Mouse (Mus musculus): ENCODE results near the gene Skor1. TPM values are rescaled to one million over a fixed set of nuclear protein-coding genes. Genes with fewer than 3 reads are reported as not detected.
A peak's percentile ranks its signal among the peaks of the same experiment; 100 is the strongest.

Skor1 gene
- total RNA-seq, 1 experiment = 0.54 TPM

DNA sequence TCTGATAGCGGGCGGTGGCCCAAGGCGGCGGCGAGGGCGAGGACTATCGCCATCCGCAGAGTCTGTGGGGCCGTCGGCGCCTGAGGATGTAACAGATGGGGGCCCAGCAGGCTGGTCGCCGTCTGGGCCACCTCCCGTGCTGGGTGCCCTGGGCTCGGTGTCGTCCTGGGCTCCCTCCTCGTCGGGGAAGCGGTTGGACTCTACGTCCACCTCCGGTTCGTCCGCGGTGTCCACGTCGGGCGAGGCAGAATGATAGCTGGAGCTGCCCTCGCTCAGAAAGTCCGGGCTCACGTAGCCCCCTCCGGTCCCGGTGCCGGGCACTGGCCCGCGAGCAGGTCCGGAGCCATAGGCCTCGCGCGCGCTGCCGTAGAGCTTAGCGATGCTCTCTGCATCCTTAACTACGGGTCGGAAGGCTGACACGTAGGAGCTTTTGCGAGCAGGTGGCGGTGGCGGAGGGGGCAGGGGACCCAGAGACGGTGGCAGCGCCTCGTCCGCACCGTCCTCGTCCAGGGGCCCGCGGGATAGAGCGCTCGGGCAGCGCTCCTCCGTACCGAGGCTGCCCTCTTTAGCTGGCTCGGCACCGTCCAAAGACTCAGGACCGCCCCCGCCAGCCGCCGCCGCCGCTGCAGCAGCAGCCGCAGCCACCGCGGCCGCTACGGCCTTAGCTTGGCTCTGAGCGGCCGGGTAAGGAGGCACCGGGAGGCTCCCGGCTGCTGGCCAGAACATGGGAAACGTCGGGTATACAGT lies 4.1 kb downstream of the Skor1 start:
- in situ Hi-C loops (cut with MboI; ENCODE audit: low sequenced_read_pairs in 2 of 2, unreplicated experiment in 2 of 2) = loop anchor here (10.0 to 25.0 kb wide), 2 partner anchors 693 to 1240 kb away; partner anchors contain the start of gene Megf11 (in 1 of the 2)
- Histone ChIP-seq H3K27ac (ENCODE audit: insufficient read depth, low read depth, low read length, poor library complexity, severe bottlenecking) (no peak overlapping the region), H3K9ac (ENCODE audit: insufficient read depth, low read depth, low read length, poor library complexity, severe bottlenecking) (no peak overlapping the region), H3K36me3 (ENCODE audit: control insufficient read depth, insufficient read depth, low read length, poor library complexity, severe bottlenecking) (no peaks in the 10 kb centered on the region), H3K4me1 (ENCODE audit: control insufficient read depth in 2 of 2, insufficient read depth in 2 of 2, low read length in 2 of 2, poor library complexity in 1 of 2) (peaks cover 0 to 8% of the 10 kb centered on the region in 2 experiments; a peak in 1 of 4 replicates), H3K9me3 (ENCODE audit: control insufficient read depth, insufficient read depth, low read depth, low read length) (no peaks in the 10 kb centered on the region), H3K4me3 (ENCODE audit: insufficient read depth in 1 of 2, low read depth in 1 of 2, low read length in 2 of 2, poor library complexity in 1 of 2, severe bottlenecking in 1 of 2) (peak overlapping the region in 1 of 2 experiments; percentile 13; a peak in 1 of 4 replicates)
- no peak for DNase-seq (ENCODE audit: low read depth, low spot score)
- TF ChIP-seq ZC3H11A (IDR thresholded peaks at IDR 0.05; ENCODE audit: borderline replicate concordance, low read depth, low read length) (no peak), CHD2 (IDR thresholded peaks at IDR 0.05; ENCODE audit: low read depth, low read length) (no peak), MAFK (IDR thresholded peaks at IDR 0.05; ENCODE audit: insufficient read depth, low read depth, low read length) (no peak), ZNF384 (IDR thresholded peaks at IDR 0.05; ENCODE audit: low read depth, low read length) (no peak), HCFC1 (IDR thresholded peaks at IDR 0.05; ENCODE audit: borderline replicate concordance, insufficient read depth, low read length) (no peak)

DNA sequence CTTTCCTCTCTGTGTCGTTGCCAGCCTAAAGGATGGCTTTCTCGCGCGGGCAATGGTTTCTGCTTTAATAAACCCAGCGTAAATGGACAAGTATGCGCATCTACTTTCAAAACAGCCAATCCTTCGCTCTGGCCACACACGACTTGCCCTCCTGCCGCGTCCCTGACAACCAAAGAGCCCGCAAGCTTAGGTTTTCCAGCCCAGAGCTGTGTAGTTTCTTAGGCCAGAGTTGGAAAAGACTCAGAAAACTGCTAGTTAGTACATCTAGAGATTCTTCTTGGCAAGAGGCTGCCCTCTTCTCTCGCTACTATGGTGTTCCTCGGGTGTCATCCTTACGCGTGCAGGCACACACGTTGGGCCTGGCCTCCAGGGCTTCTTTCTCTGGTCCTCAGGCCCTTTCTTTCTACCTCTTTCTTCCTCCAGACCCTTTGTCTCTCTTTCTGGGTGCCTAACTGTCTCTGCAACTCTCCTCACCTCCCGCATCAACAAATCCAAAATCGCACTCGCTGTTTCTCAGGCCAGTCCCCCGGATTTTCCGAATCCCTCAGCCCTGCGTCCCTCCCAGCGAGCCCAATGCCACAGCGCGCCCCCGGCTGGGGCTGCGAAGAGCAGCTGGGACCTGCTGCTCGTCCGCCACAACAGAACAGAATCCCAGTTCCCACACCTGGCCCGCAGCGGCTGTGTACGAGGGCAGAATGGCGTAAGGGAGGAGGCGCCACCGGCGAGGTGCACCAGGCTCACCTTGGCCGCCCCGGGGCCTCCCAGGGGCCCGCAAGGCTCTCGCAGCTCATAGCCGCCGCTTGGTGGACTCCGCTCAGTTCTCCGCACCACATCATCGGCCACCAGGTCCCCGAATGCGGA lies 4.9 kb downstream of the Skor1 start:
- Histone ChIP-seq H3K4me3 (ENCODE audit: insufficient read depth in 1 of 2, low read depth in 1 of 2, low read length in 2 of 2, poor library complexity in 1 of 2, severe bottlenecking in 1 of 2) (peak overlapping the region in 1 of 2 experiments; percentile 13; a peak in 1 of 4 replicates), H3K4me1 (ENCODE audit: control insufficient read depth in 2 of 2, insufficient read depth in 2 of 2, low read length in 2 of 2, poor library complexity in 1 of 2) (peaks cover 0 to 12% of the 10 kb centered on the region in 2 experiments; a peak in 1 of 4 replicates), H3K27ac (ENCODE audit: insufficient read depth, low read depth, low read length, poor library complexity, severe bottlenecking) (no peak overlapping the region), H3K36me3 (ENCODE audit: control insufficient read depth, insufficient read depth, low read length, poor library complexity, severe bottlenecking) (no peaks in the 10 kb centered on the region), H3K9ac (ENCODE audit: insufficient read depth, low read depth, low read length, poor library complexity, severe bottlenecking) (no peak overlapping the region), H3K9me3 (ENCODE audit: control insufficient read depth, insufficient read depth, low read depth, low read length) (no peaks in the 10 kb centered on the region)
- DNase-seq (ENCODE audit: low read depth, low spot score) = no peak
- in situ Hi-C loops (cut with MboI; ENCODE audit: low sequenced_read_pairs in 2 of 2, unreplicated experiment in 2 of 2) = loop anchor here (10.0 to 25.0 kb wide), 2 partner anchors 693 to 1241 kb away; partner anchors contain the start of gene Megf11 (in 1 of the 2)
- TF ChIP-seq CHD2 (IDR thresholded peaks at IDR 0.05; ENCODE audit: low read depth, low read length) (no peak), MAFK (IDR thresholded peaks at IDR 0.05; ENCODE audit: insufficient read depth, low read depth, low read length) (no peak), ZNF384 (IDR thresholded peaks at IDR 0.05; ENCODE audit: low read depth, low read length) (no peak), HCFC1 (IDR thresholded peaks at IDR 0.05; ENCODE audit: borderline replicate concordance, insufficient read depth, low read length) (no peak), ZC3H11A (IDR thresholded peaks at IDR 0.05; ENCODE audit: borderline replicate concordance, low read depth, low read length) (no peak)

DNA sequence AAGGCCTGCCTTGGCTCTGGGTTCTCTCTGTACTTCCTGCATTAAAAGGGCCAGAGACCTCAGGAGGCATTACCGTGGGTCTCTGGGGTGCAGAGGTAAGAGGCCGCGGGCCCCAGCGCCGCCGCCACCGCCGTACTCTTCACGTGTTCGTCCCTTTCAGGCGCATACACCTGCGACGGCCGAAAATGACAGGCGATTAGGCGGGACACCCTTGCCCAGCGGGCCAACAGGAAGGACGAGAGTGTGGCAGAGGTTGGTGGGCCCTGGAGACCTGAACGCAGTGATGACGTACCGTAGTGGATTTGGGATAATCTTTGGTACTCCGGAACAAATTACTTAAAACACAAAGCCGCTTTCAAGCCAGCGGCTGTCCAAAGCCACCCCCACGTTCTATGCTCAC lies 5.5 kb downstream of the Skor1 start:
- Histone ChIP-seq H3K4me1 (ENCODE audit: control insufficient read depth in 2 of 2, insufficient read depth in 2 of 2, low read length in 2 of 2, poor library complexity in 1 of 2) (peaks cover 0 to 18% of the 10 kb centered on the region in 2 experiments; a peak in 1 of 4 replicates), H3K9me3 (ENCODE audit: control insufficient read depth, insufficient read depth, low read depth, low read length) (no peaks in the 10 kb centered on the region), H3K36me3 (ENCODE audit: control insufficient read depth, insufficient read depth, low read length, poor library complexity, severe bottlenecking) (no peaks in the 10 kb centered on the region), H3K9ac (ENCODE audit: insufficient read depth, low read depth, low read length, poor library complexity, severe bottlenecking) (no peak overlapping the region), H3K27ac (ENCODE audit: insufficient read depth, low read depth, low read length, poor library complexity, severe bottlenecking) (no peak overlapping the region), H3K4me3 (ENCODE audit: insufficient read depth in 1 of 2, low read depth in 1 of 2, low read length in 2 of 2, poor library complexity in 1 of 2, severe bottlenecking in 1 of 2) (no peak overlapping the region)
- no peak for DNase-seq (ENCODE audit: low read depth, low spot score)
- TF ChIP-seq CHD2 (IDR thresholded peaks at IDR 0.05; ENCODE audit: low read depth, low read length) (no peak), ZNF384 (IDR thresholded peaks at IDR 0.05; ENCODE audit: low read depth, low read length) (no peak), MAFK (IDR thresholded peaks at IDR 0.05; ENCODE audit: insufficient read depth, low read depth, low read length) (no peak), ZC3H11A (IDR thresholded peaks at IDR 0.05; ENCODE audit: borderline replicate concordance, low read depth, low read length) (no peak), HCFC1 (IDR thresholded peaks at IDR 0.05; ENCODE audit: borderline replicate concordance, insufficient read depth, low read length) (no peak)
- in situ Hi-C loops (cut with MboI; ENCODE audit: low sequenced_read_pairs in 2 of 2, unreplicated experiment in 2 of 2) = loop anchor here (10.0 to 25.0 kb wide), 2 partner anchors 694 to 1242 kb away; partner anchors contain the start of gene Megf11 (in 1 of the 2)

DNA sequence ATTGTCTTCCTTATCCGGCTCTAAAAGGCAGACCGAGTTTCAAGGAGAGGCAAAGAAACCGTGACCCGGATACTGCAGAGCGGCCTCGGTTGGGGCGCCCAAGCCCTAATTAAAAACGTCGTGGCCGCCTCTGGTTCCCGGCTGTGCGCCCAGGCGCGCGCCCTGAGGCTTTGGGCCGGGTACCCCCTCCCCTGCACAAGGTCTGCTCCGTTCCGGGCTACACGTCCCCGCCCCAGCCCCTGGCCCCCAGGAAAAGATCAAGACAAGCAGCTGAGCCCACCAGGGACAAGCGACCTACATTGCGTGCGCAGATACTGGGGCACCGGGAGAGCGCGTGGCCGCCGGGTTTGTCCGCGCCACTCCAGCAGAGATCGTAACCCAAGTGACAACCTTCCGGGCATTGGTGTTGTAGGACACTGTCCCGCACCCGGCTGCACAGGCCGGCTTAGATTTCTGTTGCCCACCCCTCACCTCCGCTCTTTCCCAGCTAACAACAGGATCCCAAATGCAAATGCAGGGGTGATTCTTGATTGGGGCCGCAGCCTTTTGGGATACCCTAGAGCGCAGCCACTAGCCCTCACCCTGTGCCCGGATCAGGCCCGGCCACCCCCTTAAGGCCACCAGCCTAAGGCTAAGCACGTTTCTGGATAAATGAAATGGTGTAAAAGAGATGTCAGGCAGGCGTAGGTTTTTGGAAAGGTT lies 6.3 kb downstream of the Skor1 start:
- H3K9me3 ChIP-seq (ENCODE audit: control insufficient read depth, insufficient read depth, low read depth, low read length) = no peaks in the 10 kb centered on the region
- H3K27ac ChIP-seq (ENCODE audit: insufficient read depth, low read depth, low read length, poor library complexity, severe bottlenecking) = no peak overlapping the region
- H3K4me1 ChIP-seq (ENCODE audit: control insufficient read depth in 2 of 2, insufficient read depth in 2 of 2, low read length in 2 of 2, poor library complexity in 1 of 2) = peaks cover 0 to 18% of the 10 kb centered on the region in 2 experiments; a peak in 2 of 4 replicates
- peak overlapping the region; percentile 32 to 40; a peak in 3 of 4 replicates for H3K4me3 ChIP-seq (ENCODE audit: insufficient read depth in 1 of 2, low read depth in 1 of 2, low read length in 2 of 2, poor library complexity in 1 of 2, severe bottlenecking in 1 of 2)
- H3K9ac ChIP-seq (ENCODE audit: insufficient read depth, low read depth, low read length, poor library complexity, severe bottlenecking) = no peak overlapping the region
- no peak for TF ChIP-seq ZNF384 (IDR thresholded peaks at IDR 0.05; ENCODE audit: low read depth, low read length)
- TF ChIP-seq HCFC1 (IDR thresholded peaks at IDR 0.05; ENCODE audit: borderline replicate concordance, insufficient read depth, low read length) = no peak
- no peak for TF ChIP-seq CHD2 (IDR thresholded peaks at IDR 0.05; ENCODE audit: low read depth, low read length)
- no peak for TF ChIP-seq ZC3H11A (IDR thresholded peaks at IDR 0.05; ENCODE audit: borderline replicate concordance, low read depth, low read length)
- no peaks in the 10 kb centered on the region for H3K36me3 ChIP-seq (ENCODE audit: control insufficient read depth, insufficient read depth, low read length, poor library complexity, severe bottlenecking)
- no peak for DNase-seq (ENCODE audit: low read depth, low spot score)
- in situ Hi-C loops (cut with MboI; ENCODE audit: low sequenced_read_pairs in 2 of 2, unreplicated experiment in 2 of 2) = loop anchor here (10.0 to 25.0 kb wide), 2 partner anchors 695 to 1242 kb away; partner anchors contain the start of gene Megf11 (in 1 of the 2)
